Mouse (Mus musculus) ES-E14 (cell line): Measurements from ENCODE around the gene Slc36a2.

Source experiments
- CHD2 ChIP-seq: IDR thresholded peaks from 2 replicates; pipeline ENCODE4 v1.6.1; 2014; ENCODE audit warnings: mild to moderate bottlenecking, low read depth, low read length, inconsistent platforms
- HCFC1 ChIP-seq: IDR thresholded peaks from 2 replicates; pipeline ENCODE4 v1.6.1; 2012; ENCODE audit warnings: low read length, inconsistent platforms, borderline replicate concordance; ENCODE audit not compliant: insufficient read depth
- ZC3H11A ChIP-seq: IDR thresholded peaks from 2 replicates; pipeline ENCODE4 v1.6.1; 2012; ENCODE audit warnings: low read depth, mild to moderate bottlenecking, inconsistent platforms, low read length, borderline replicate concordance
- ZNF384 ChIP-seq: IDR thresholded peaks from 2 replicates; pipeline ENCODE4 v1.6.1; 2012; ENCODE audit warnings: low read depth, low read length, inconsistent platforms

DNA sequence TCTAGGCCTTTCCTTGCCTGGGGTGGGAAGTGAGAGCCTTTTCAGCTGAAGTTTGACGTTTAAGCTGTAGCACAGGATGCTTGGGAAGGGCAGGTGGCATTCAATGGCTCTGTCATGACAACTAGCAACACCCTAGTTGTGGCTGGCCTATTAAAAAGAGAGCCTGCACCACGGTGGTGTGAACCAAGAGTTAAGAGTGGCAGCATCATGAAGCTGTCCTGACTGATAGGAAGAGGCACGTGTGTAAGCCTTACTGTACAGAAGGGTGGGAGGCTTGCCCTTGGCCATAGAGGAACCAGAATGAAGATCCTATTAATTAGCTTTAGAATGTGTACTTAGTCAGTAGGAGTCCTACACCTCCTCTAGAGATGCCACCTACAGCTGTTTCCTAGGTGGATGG is 56.5 kb downstream of the Slc36a2 start:
- TF ChIP-seq CHD2 (no peak), HCFC1 (no peak), ZC3H11A (no peak), ZNF384 (no peak)
